Mouse (Mus musculus) CH12.LX (cell line): ENCODE results near the gene Zmynd8. TPM values are rescaled to one million over a fixed set of nuclear protein-coding genes. Genes with fewer than 3 reads are reported as not detected.
A peak's percentile ranks its signal among the peaks of the same experiment; 100 is the strongest.

Experiments used
- DNase-seq: peaks from one replicate; pipeline ENCODE4 v3.0.0-alpha.2; 2013; ENCODE audit errors: extremely low read depth
- H3K27ac ChIP-seq: 2 replicates; pipeline ENCODE4 v1.5.1; 2012; ENCODE audit warnings: low read depth, mild to moderate bottlenecking, control low read depth, moderate library complexity; ENCODE audit not compliant: insufficient read depth
- H3K27me3 ChIP-seq: replicated peaks from 2 replicates; pipeline ENCODE3; 2012; ENCODE audit warnings: inconsistent platforms
- H3K36me3 ChIP-seq, 2 experiments: replicated peaks in 1 of 2; 2 replicates each; pipeline versions ENCODE3 to v1.6.1; 2012; ENCODE audit warnings: inconsistent platforms in 1 of 2, low read length in 1 of 2, mild to moderate bottlenecking in 1 of 2, mixed read lengths in 1 of 2, moderate library complexity in 1 of 2; ENCODE audit not compliant: control insufficient read depth in 1 of 2, insufficient read depth in 1 of 2
- H3K4me1 ChIP-seq, 2 experiments: 2 replicates each; pipeline ENCODE4 v1.6.1; 2012; ENCODE audit warnings: inconsistent platforms in 1 of 2, moderate library complexity in 1 of 2; ENCODE audit not compliant: insufficient read depth in 2 of 2, control insufficient read depth in 1 of 2
- H3K4me2 ChIP-seq: 2 replicates; pipeline ENCODE4 v1.6.1; 2012; ENCODE audit warnings: low read depth, mild to moderate bottlenecking, control low read depth; ENCODE audit not compliant: poor library complexity, insufficient read depth, severe bottlenecking
- H3K4me3 ChIP-seq, 3 experiments: fragments of 150-350 bp in 1 of 3; sonication (generic) in 1 of 3; replicated peaks in 1 of 3; 2 replicates each; pipeline versions ENCODE3 to v1.5.1; 2011 to 2012; ENCODE audit warnings: low read depth in 2 of 3, low read length in 2 of 3, mild to moderate bottlenecking in 2 of 3, moderate library complexity in 2 of 3, control low read depth in 1 of 3, improper control_type of control experiment in 1 of 3, inconsistent platforms in 1 of 3, mixed read lengths in 1 of 3; ENCODE audit not compliant: poor library complexity in 1 of 3
- H3K79me2 ChIP-seq: replicated peaks from 2 replicates; pipeline ENCODE4 v1.6.1; 2012; ENCODE audit warnings: mild to moderate bottlenecking, moderate library complexity; ENCODE audit not compliant: control insufficient read depth, poor library complexity, insufficient read depth, severe bottlenecking; ENCODE audit errors: extremely low read depth
- H3K9ac ChIP-seq: 2 replicates; pipeline ENCODE4 v1.6.1; 2012; ENCODE audit warnings: low read depth, mild to moderate bottlenecking, control low read depth, moderate library complexity; ENCODE audit not compliant: insufficient read depth
- H3K9me3 ChIP-seq: replicated peaks from 2 replicates; pipeline ENCODE3; 2012; ENCODE audit warnings: low read length, inconsistent platforms, mixed read lengths
- CHD1 ChIP-seq: IDR thresholded peaks from 2 replicates; pipeline ENCODE4 v1.6.1; 2012; ENCODE audit warnings: low read depth, low read length, improper control_type of control experiment, inconsistent platforms
- CTCF ChIP-seq, 2 experiments: IDR thresholded peaks in 1 of 2; conservative IDR thresholded peaks in 1 of 2; 2 replicates each; pipeline ENCODE4 v1.5.1; 2011 to 2012; ENCODE audit warnings: low read depth in 2 of 2, low read length in 2 of 2, improper control_type of control experiment in 1 of 2, inconsistent platforms in 1 of 2, mild to moderate bottlenecking in 1 of 2, moderate library complexity in 1 of 2
- ELF1 ChIP-seq: IDR thresholded peaks from 2 replicates; pipeline ENCODE4 v1.6.1; 2014; ENCODE audit warnings: low read depth, mild to moderate bottlenecking, inconsistent platforms, low read length, improper control_type of control experiment
- ETS1 ChIP-seq: conservative IDR thresholded peaks from 2 replicates; pipeline ENCODE4 v1.6.1; 2012; ENCODE audit warnings: low read depth, mild to moderate bottlenecking, inconsistent platforms, low read length, improper control_type of control experiment, moderate library complexity
- IRF4 ChIP-seq: IDR thresholded peaks from 2 replicates; pipeline ENCODE4 v1.6.1; 2014; ENCODE audit warnings: low read depth, mild to moderate bottlenecking, inconsistent platforms, low read length, improper control_type of control experiment
- MAFK ChIP-seq: IDR thresholded peaks from 2 replicates; pipeline ENCODE4 v1.6.1; 2011; ENCODE audit warnings: low read length, improper control_type of control experiment; ENCODE audit not compliant: insufficient replicate concordance
- MAX ChIP-seq: IDR thresholded peaks from 2 replicates; pipeline ENCODE4 v1.6.1; 2011; ENCODE audit warnings: low read length, improper control_type of control experiment
- MXI1 ChIP-seq: IDR thresholded peaks from 2 replicates; pipeline ENCODE4 v1.6.1; 2011; ENCODE audit warnings: mild to moderate bottlenecking, low read depth, low read length, improper control_type of control experiment
- NELFE ChIP-seq: IDR thresholded peaks from 2 replicates; pipeline ENCODE4 v1.6.1; 2011; ENCODE audit warnings: low read depth, low read length, improper control_type of control experiment
- PAX5 ChIP-seq: IDR thresholded peaks from 2 replicates; pipeline ENCODE4 v1.6.1; 2012; ENCODE audit warnings: low read length, inconsistent platforms, mixed read lengths
- RCOR1 ChIP-seq: conservative IDR thresholded peaks from 2 replicates; pipeline ENCODE4 v1.6.1; 2012; ENCODE audit warnings: low read depth, mild to moderate bottlenecking, inconsistent platforms, low read length, improper control_type of control experiment
- TCF12 ChIP-seq: IDR thresholded peaks from 2 replicates; pipeline ENCODE4 v1.6.1; 2014; ENCODE audit warnings: low read depth, mild to moderate bottlenecking, inconsistent platforms, low read length, improper control_type of control experiment
- UBTF ChIP-seq: IDR thresholded peaks from 2 replicates; pipeline ENCODE4 v1.6.1; 2012; ENCODE audit warnings: low read depth, mild to moderate bottlenecking, inconsistent platforms, low read length, improper control_type of control experiment, moderate library complexity
- ZC3H11A ChIP-seq: IDR thresholded peaks from 2 replicates; pipeline ENCODE4 v1.6.1; 2012; ENCODE audit warnings: low read depth, mild to moderate bottlenecking, inconsistent platforms, low read length, improper control_type of control experiment
- ZKSCAN1 ChIP-seq: IDR thresholded peaks from 2 replicates; pipeline ENCODE4 v1.6.1; 2012; ENCODE audit warnings: low read depth, inconsistent platforms, low read length, improper control_type of control experiment, borderline replicate concordance
- ZMIZ1 ChIP-seq: IDR thresholded peaks from 2 replicates; pipeline ENCODE4 v1.6.1; 2012; ENCODE audit warnings: low read depth, mild to moderate bottlenecking, inconsistent platforms, low read length, improper control_type of control experiment
- dilution Hi-C: fragments of 300-500 bp; cut with MboI; formaldehyde crosslinking; loops from 2 replicates; pipeline ENCODE4 v1.14.3; 2020; ENCODE audit warnings: low sequenced_read_pairs; ENCODE audit not compliant: extremely low pct_unique_long_range_greater_than_20kb, extremely low pct_ligation_motif_present
- in situ Hi-C: fragments of 300-500 bp; cut with MboI; formaldehyde crosslinking; loops from 3 replicates; pipeline ENCODE4 v1.14.3; 2019; ENCODE audit warnings: low sequenced_read_pairs, low pct_ligation_motif_present, low pct_unique_long_range_greater_than_20kb, mixed read lengths
- polyA plus RNA-seq: library from polyadenylated mRNA; unstranded; fragments of >175 nt; gene quantifications from 2 replicates; pipeline ENCODE4 v1.2.1, GENCODE M21; 2012; ENCODE audit warnings: low read depth; ENCODE audit not compliant: insufficient read length
- total RNA-seq, 2 experiments: library from RNA; depleted of rRNA; stranded (reverse); fragments of 300-350 nt in 1 of 2; fragments of >200 nt in 1 of 2; gene quantifications; 2 replicates each; pipeline ENCODE4 v1.2.3; 2012 to 2014

The Zmynd8 gene
- total and polyA plus RNA-seq, 3 experiments: 33.6 to 84.5 (median 35.1) TPM

GRCm38 (mm10) chr2:165856611-165857200 is 42.1 kb downstream of the Zmynd8 start:
- no peak for DNase-seq
- H3K36me3 ChIP-seq: peaks cover 33 to 84% of the 10 kb centered on the region in 2 experiments
- TF ChIP-seq MAX (no peak), MAFK (no peak), CHD1 (no peak), NELFE (no peak), CTCF (conservative IDR thresholded peaks at IDR 0.05 in 1 of 2, IDR thresholded peaks at IDR 0.05 in 1 of 2; ENCODE audit: low read depth in 2 of 2, low read length in 2 of 2) (no peak), TCF12 (no peak), UBTF (no peak)
- TF ChIP-seq, all 38 proteins: peak for 0
- H3K9ac ChIP-seq: no peak overlapping the region
- dilution Hi-C loops: no loop called here
- H3K9me3 ChIP-seq: no peaks in the 10 kb centered on the region
- in situ Hi-C loops: no loop called here
- H3K4me3 ChIP-seq: no peak overlapping the region
- H3K27ac ChIP-seq: no peak overlapping the region
- no peaks in the 10 kb centered on the region for H3K27me3 ChIP-seq
- 0 out of 2 replicates have a peak overlapping the region, but pooled peaks have one; percentile 64 for H3K4me2 ChIP-seq
- H3K79me2 ChIP-seq: peaks cover 99% of the 10 kb centered on the region
- peaks cover 49 to 90% of the 10 kb centered on the region in 2 experiments for H3K4me1 ChIP-seq

GRCm38 (mm10) chr2:165855641-165856301 is 43.0 kb downstream of the Zmynd8 start:
- dilution Hi-C loops (no loop called here), in situ Hi-C loops (no loop called here)
- Histone ChIP-seq H3K9me3 (no peaks in the 10 kb centered on the region), H3K4me3 (no peak overlapping the region), H3K36me3 (peaks cover 34 to 84% of the 10 kb centered on the region in 2 experiments), H3K4me1 (peaks cover 47 to 82% of the 10 kb centered on the region in 2 experiments), H3K27ac (peak overlapping the region; percentile 22), H3K9ac (no peak overlapping the region), H3K79me2 (peaks cover 99% of the 10 kb centered on the region)
- no peak for DNase-seq
- no peak for TF ChIP-seq ZC3H11A
- TF ChIP-seq IRF4: no peak
- TF ChIP-seq MXI1: no peak
- TF ChIP-seq, all 38 proteins: peak for 0
- H3K27me3 ChIP-seq: no peaks in the 10 kb centered on the region
- no peak overlapping the region for H3K4me2 ChIP-seq

- H3K27me3 ChIP-seq: no peaks in the 10 kb centered on the region
- TF ChIP-seq PAX5 (no peak), ETS1 (no peak), RCOR1 (no peak), ZMIZ1 (no peak), ELF1 (no peak), ZKSCAN1 (no peak)
- H3K4me3 ChIP-seq: no peak overlapping the region
- peaks cover 97% of the 10 kb centered on the region for H3K79me2 ChIP-seq
- peaks cover 40 to 87% of the 10 kb centered on the region in 2 experiments for H3K36me3 ChIP-seq
- in situ Hi-C loops: no loop called here
- dilution Hi-C loops: no loop called here
- no peak overlapping the region for H3K9ac ChIP-seq
- H3K4me2 ChIP-seq: no peak overlapping the region
- no peaks in the 10 kb centered on the region for H3K9me3 ChIP-seq
- H3K27ac ChIP-seq: no peak overlapping the region
- peaks cover 38 to 70% of the 10 kb centered on the region in 2 experiments for H3K4me1 ChIP-seq
- no peak for DNase-seq
These were observed 44.4 kb downstream of the Zmynd8 start for GRCm38 (mm10) chr2:165854207-165854968.
